Mouse (Mus musculus) small intestine, adult 2 months (tissue): ENCODE results near the gene Shisal2a.

ENCODE experiments used
- CTCF ChIP-seq: fragments of 200-500 bp; IDR thresholded peaks from 2 replicates; pipeline ENCODE4 v1.5.1; 2012; ENCODE audit warnings: low read depth, mild to moderate bottlenecking, control low read depth, inconsistent platforms, low read length, moderate library complexity, mixed read lengths; ENCODE audit not compliant: insufficient replicate concordance, insufficient read length; ENCODE audit errors: extremely low read depth
- POLR2A ChIP-seq: fragments of 200-500 bp; IDR thresholded peaks from 2 replicates; pipeline ENCODE4 v1.6.1; 2012; ENCODE audit warnings: low read depth, mild to moderate bottlenecking, control low read depth, inconsistent platforms, low read length, moderate library complexity

DNA sequence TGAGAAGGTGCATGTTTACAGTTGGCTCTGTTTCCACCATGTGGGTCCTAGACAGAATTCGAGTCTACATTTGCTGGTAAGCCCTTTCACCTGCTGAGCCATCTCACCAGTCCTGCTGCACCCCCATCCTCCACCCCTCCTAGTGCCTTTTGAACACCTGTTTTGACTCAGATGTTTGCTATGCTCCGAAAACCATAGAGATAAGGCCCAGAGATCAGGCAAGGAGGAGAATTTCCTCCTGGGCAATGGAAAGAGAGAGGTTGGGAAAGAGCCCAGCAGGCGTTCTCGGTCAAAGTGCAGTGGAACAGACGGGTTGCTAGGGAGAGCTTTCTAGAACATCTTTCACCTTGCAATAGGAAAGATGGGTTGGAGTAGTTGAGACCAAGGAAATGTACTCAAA lies 8.0 kb upstream of the Shisal2a start:
- TF ChIP-seq CTCF = no peak
- TF ChIP-seq POLR2A = no peak
